Mouse (Mus musculus): ENCODE measurements around the gene Syt1. TPM values are rescaled to one million over a fixed set of nuclear protein-coding genes. Genes with fewer than 3 reads are reported as not detected.

Gene Syt1
- total RNA-seq, 2 experiments from 2014 or later, result 974 to 1,035 TPM

GRCm38 (mm10) chr10:108453561-108453960, 557.2 kb downstream of the Syt1 start:
- no peak for DNase-seq (ENCODE audit: low spot score in 2 of 2)

GRCm38 (mm10) chr10:108452421-108452820, 558.4 kb downstream of the Syt1 start:
- DNase-seq (ENCODE audit: low spot score in 2 of 2), result no peak

- peak in 1 of 2 experiments; percentile 42 for DNase-seq (ENCODE audit: low spot score in 2 of 2)
Observed at GRCm38 (mm10) chr10:108451516-108451915, 559.3 kb downstream of the Syt1 start.

GRCm38 (mm10) chr10:108450401-108450800, 560.4 kb downstream of the Syt1 start:
- DNase-seq (ENCODE audit: low spot score in 2 of 2), result no peak

- no peak for DNase-seq (ENCODE audit: low spot score in 2 of 2)
Observed at GRCm38 (mm10) chr10:108448421-108448820, 562.4 kb downstream of the Syt1 start.

Data from layer of hippocampus, adult 18-20 months (tissue).